Mouse (Mus musculus) stomach, postnatal 0 days (tissue): Measurements from ENCODE around the gene Ccp110. TPM values are rescaled to one million over a fixed set of nuclear protein-coding genes. Genes with fewer than 3 reads are reported as not detected.

Experiments used
- ATAC-seq: fragments of 200-750 bp; cut with Nextera tagmentation; 2 replicates; pipeline ENCODE4 v1.8.0; 2017; ENCODE audit not compliant: low FRiP score, low TSS enrichment
- DNase-seq: peaks from one replicate; pipeline ENCODE4 v3.0.0-alpha.2; 2016; ENCODE audit warnings: low spot score
- H3K27ac ChIP-seq: fragments of 300-500 bp; sonication (generic); replicated peaks from 2 replicates; pipeline ENCODE4 v1.5.1; 2014; ENCODE audit warnings: mild to moderate bottlenecking, control low read depth
- H3K27me3 ChIP-seq: fragments of 300-500 bp; sonication (generic); 2 replicates; pipeline ENCODE4 v1.6.1; 2014; ENCODE audit warnings: low read length; ENCODE audit not compliant: control insufficient read depth, insufficient read depth
- H3K36me3 ChIP-seq: fragments of 300-500 bp; sonication (generic); 2 replicates; pipeline ENCODE4 v1.6.1; 2014; ENCODE audit warnings: low read length, mixed read lengths; ENCODE audit not compliant: control insufficient read depth, insufficient read depth
- H3K4me1 ChIP-seq: fragments of 300-500 bp; sonication (generic); replicated peaks from 2 replicates; pipeline ENCODE4 v1.6.1; 2014; ENCODE audit warnings: antibody characterized with exemption; ENCODE audit not compliant: control insufficient read depth, insufficient read depth
- H3K4me2 ChIP-seq: fragments of 300-500 bp; sonication (generic); replicated peaks from 2 replicates; pipeline ENCODE4 v1.6.1; 2014; ENCODE audit warnings: low read depth, mild to moderate bottlenecking, control low read depth, moderate library complexity
- H3K4me3 ChIP-seq: fragments of 300-500 bp; sonication (generic); 2 replicates; pipeline ENCODE4 v1.5.1; 2014; ENCODE audit warnings: low read depth, low read length, control low read depth
- H3K9ac ChIP-seq: fragments of 300-500 bp; sonication (generic); 2 replicates; pipeline ENCODE4 v1.6.1; 2014; ENCODE audit warnings: mild to moderate bottlenecking, low read length, control low read depth, mixed read lengths
- H3K9me3 ChIP-seq: fragments of 300-500 bp; sonication (generic); 2 replicates; pipeline ENCODE4 v1.6.1; 2016; ENCODE audit warnings: low read length; ENCODE audit not compliant: control insufficient read depth
- CTCF ChIP-seq: IDR thresholded peaks from 2 replicates; pipeline ENCODE4 v1.5.1; 2016; ENCODE audit warnings: antibody characterized with exemption, low read depth, mild to moderate bottlenecking, moderate library complexity
- EP300 ChIP-seq: optimal IDR thresholded peaks from 2 replicates; pipeline ENCODE3; 2016; ENCODE audit warnings: antibody characterized with exemption
- WGBS: fragments of 180-500 bp; shearing (Covaris S2); extraction: QIAGEN DNeasy Blood & Tissue Kit; methylation state at CpG from one replicate; pipeline ENCODE4 v1.1.7; 2014; 5-methylcytosine and 5-hydroxymethylcytosine counted together
- polyA plus RNA-seq: library from polyadenylated mRNA; unstranded; fragments of >200 nt; fragmentation: Nextera tagmentation; extraction: Ambion mirVana; gene quantifications from 2 replicates; pipeline ENCODE4 v1.2.1, GENCODE M21; 2015

The Ccp110 gene
- polyA plus RNA-seq, 1 experiment from 2014 or later = 2.7 TPM

- H3K9me3 ChIP-seq = no peaks in the 10 kb centered on the region
- H3K4me1 ChIP-seq = no peaks in the 10 kb centered on the region
- H3K4me2 ChIP-seq = no peak overlapping the region
- H3K9ac ChIP-seq = no peak overlapping the region
- 46% methylated on average over 4 of the region's 4 CpGs for WGBS
- H3K27me3 ChIP-seq = no peaks in the 10 kb centered on the region
- no peak overlapping the region for H3K4me3 ChIP-seq
- peaks cover 15% of the 10 kb centered on the region; the same call in 1 of the 2 replicates for H3K36me3 ChIP-seq
- TF ChIP-seq EP300 (no peak), CTCF (no peak)
- DNase-seq = no peak
- no peak overlapping the region for H3K27ac ChIP-seq
- ATAC-seq = no peak
These were observed 46.0 kb downstream of the Ccp110 start for GRCm38 (mm10) chr7:118758369-118758768.

- Histone ChIP-seq H3K4me3 (no peak overlapping the region), H3K27ac (no peak overlapping the region), H3K36me3 (0 out of 2 replicates have a peak, but pooled peaks cover 10% of the 10 kb centered on the region), H3K9ac (no peak overlapping the region), H3K4me1 (no peaks in the 10 kb centered on the region), H3K9me3 (no peaks in the 10 kb centered on the region), H3K27me3 (no peaks in the 10 kb centered on the region), H3K4me2 (no peak overlapping the region)
- DNase-seq (no peak), ATAC-seq (no peak)
- WGBS = 31% methylated on average over 5 of the region's 5 CpGs
- no peak for TF ChIP-seq CTCF
- TF ChIP-seq EP300 = no peak
These were observed 47.0 kb downstream of the Ccp110 start for GRCm38 (mm10) chr7:118759372-118759771.

DNA sequence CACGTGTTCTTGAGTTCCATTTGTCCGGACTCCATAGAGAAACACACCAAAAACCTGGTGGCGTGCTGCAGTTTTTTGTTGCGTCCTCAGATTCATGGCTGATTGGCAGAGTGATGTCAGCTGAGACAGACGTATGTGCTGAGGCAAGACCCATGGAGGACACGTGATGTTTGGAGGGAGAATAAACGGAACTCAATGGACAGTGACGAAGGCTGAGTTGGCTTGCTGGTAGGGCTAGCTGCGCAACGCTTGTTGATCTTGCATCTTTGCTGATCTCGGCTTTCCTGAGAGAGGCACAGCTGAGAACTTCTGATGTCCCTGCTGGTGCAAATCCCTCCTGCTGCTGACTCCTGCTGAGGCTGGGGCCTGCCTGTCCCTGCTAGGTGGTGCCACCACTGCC is 51.6 kb downstream of the Ccp110 start:
- H3K36me3 ChIP-seq = 0 out of 2 replicates have a peak, but pooled peaks cover 7% of the 10 kb centered on the region
- ATAC-seq = no peak

DNA sequence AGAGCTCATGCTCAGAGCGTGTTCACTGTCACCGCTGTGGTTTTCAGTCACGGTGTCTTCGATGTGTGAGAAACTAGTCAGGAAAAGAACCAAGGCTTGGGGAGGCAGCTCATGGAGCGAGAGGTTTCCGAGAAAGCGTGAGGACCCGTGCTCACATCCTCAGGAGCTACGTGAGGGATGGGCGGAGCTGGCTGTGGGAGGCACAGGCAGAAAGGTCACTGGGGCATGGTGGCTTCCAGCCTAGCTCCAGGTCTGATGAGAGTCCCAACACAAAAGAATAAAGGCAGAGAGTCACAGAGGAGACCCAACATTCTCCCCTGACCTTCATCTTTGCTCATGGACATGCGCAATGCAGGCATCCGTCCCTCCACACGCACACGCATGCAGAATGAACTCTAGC is 52.4 kb downstream of the Ccp110 start:
- 85% methylated on average over 14 of the region's 14 CpGs for WGBS
- no peak for DNase-seq
- no peak for ATAC-seq

More for the DNA sequence above, 51.6 kb downstream of the Ccp110 start:
- Histone ChIP-seq H3K27me3 (no peaks in the 10 kb centered on the region), H3K4me2 (no peak overlapping the region), H3K27ac (no peak overlapping the region), H3K4me3 (no peak overlapping the region), H3K9me3 (no peaks in the 10 kb centered on the region), H3K4me1 (no peaks in the 10 kb centered on the region), H3K9ac (no peak overlapping the region)
- DNase-seq = no peak
- WGBS = 86% methylated on average over 11 of the region's 11 CpGs
- no peak for TF ChIP-seq EP300
- no peak for TF ChIP-seq CTCF

GRCm38 (mm10) chr7:118765604-118766003 is 53.3 kb downstream of the Ccp110 start:
- no peak for ATAC-seq

More for the DNA sequence above, 52.4 kb downstream of the Ccp110 start:
- no peak overlapping the region for H3K9ac ChIP-seq
- TF ChIP-seq EP300 (no peak), CTCF (no peak)
- no peaks in the 10 kb centered on the region for H3K27me3 ChIP-seq
- 0 out of 2 replicates have a peak, but pooled peaks cover 7% of the 10 kb centered on the region for H3K36me3 ChIP-seq
- H3K4me3 ChIP-seq = no peak overlapping the region
- H3K4me1 ChIP-seq = no peaks in the 10 kb centered on the region
- no peaks in the 10 kb centered on the region for H3K9me3 ChIP-seq
- H3K4me2 ChIP-seq = no peak overlapping the region
- no peak overlapping the region for H3K27ac ChIP-seq

GRCm38 (mm10) chr7:118766119-118766833 is 53.9 kb downstream of the Ccp110 start:
- 58% methylated on average over 18 of the region's 18 CpGs for WGBS
- H3K27ac ChIP-seq = no peak overlapping the region
- H3K9me3 ChIP-seq = no peaks in the 10 kb centered on the region
- H3K4me3 ChIP-seq = no peak overlapping the region
- 0 out of 2 replicates have a peak, but pooled peaks cover 2% of the 10 kb centered on the region for H3K36me3 ChIP-seq
- no peaks in the 10 kb centered on the region for H3K27me3 ChIP-seq
- H3K4me1 ChIP-seq = no peaks in the 10 kb centered on the region
- TF ChIP-seq EP300 (no peak), CTCF (peak; percentile 95)
- no peak overlapping the region for H3K9ac ChIP-seq
- DNase-seq (peak; percentile 70), ATAC-seq (no peak)
- no peak overlapping the region for H3K4me2 ChIP-seq

More at GRCm38 (mm10) chr7:118765604-118766003, 53.3 kb downstream of the Ccp110 start:
- no peak for DNase-seq
- Histone ChIP-seq H3K4me3 (no peak overlapping the region), H3K4me2 (no peak overlapping the region), H3K27me3 (no peaks in the 10 kb centered on the region), H3K4me1 (no peaks in the 10 kb centered on the region), H3K27ac (no peak overlapping the region), H3K9ac (no peak overlapping the region), H3K36me3 (0 out of 2 replicates have a peak, but pooled peaks cover 4% of the 10 kb centered on the region), H3K9me3 (no peaks in the 10 kb centered on the region)
- TF ChIP-seq EP300 = no peak
- no peak for TF ChIP-seq CTCF
- 53% methylated on average over 8 of the region's 8 CpGs for WGBS
